Mouse (Mus musculus): ENCODE results near the gene Klhl31.

DNA sequence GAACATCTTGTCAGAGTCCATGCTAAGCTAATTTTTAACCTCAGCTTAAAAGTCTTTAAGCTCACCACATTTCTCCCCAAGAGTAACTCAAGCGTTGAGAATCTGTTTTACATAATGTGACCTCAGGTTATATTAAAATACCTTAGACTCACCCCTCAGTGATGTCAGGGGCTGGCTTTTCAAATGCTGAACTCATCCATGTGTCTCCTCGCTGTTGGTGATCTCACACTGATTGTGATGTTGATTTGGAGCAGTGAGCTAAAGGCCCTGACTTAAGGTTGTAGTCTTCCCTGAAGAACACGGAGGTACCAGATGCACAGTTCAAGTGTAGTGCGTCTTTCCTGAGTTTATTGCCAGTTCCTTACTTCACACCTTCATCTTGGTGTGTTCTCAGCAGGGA, 19.5 kb upstream of the Klhl31 start:
- no peak for TF ChIP-seq CTCF (IDR thresholded peaks at IDR 0.05; ENCODE audit: low read depth)
- no peak for TF ChIP-seq EP300 (IDR thresholded peaks at IDR 0.05; ENCODE audit: low read depth)

All from heart, postnatal 0 days (tissue).